Mouse (Mus musculus): ENCODE results near the gene Fbxo44. TPM values are rescaled to one million over a fixed set of nuclear protein-coding genes. Genes with fewer than 3 reads are reported as not detected.

The Fbxo44 gene
- polyA plus RNA-seq, 1 experiment: 10.6 TPM

DNA sequence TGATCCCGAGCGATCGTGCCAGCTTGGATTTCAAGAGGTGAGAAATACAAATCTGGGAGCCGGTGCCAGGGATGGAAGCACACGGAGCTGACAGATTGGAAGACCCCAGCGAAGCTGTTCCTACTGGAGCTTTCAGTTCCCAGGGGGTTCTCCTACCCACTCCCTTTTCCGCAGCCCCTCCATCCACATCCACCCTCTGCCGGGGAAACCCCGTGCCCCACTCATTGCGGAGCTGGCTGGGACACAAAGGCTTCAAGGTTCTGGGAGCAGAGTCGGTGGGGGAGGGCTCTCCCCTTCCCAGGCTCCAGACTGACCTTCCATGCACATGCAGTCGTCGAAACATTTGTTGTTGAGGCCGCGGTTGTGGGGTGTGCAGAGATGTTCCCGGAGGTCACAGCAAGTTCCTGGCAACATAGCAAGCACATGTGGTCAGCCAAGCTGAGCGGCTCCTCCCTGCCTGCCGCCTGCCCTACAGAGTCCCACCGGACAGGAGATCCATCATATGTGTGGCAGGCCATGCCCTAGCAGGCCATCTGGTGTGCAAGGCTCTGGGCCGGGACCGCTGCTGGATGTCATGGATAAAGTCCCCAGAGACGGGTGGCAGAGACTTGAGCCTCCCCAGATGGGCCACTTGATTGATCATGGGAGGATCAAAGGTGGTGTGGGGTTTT is 52.5 kb downstream of the Fbxo44 start:
- Histone ChIP-seq H3K27ac (ENCODE audit: insufficient read depth, low read length) (no peak overlapping the region), H3K4me3 (ENCODE audit: insufficient read depth, low read length) (no peak overlapping the region), H3K4me1 (ENCODE audit: control insufficient read depth, insufficient read depth, low read length) (no peaks in the 10 kb centered on the region)
- TF ChIP-seq POLR2A (IDR thresholded peaks at IDR 0.05; ENCODE audit: low read depth, low read length) (no peak), CTCF (IDR thresholded peaks at IDR 0.05; ENCODE audit: borderline replicate concordance, insufficient read depth, low read length) (no peak)

DNA sequence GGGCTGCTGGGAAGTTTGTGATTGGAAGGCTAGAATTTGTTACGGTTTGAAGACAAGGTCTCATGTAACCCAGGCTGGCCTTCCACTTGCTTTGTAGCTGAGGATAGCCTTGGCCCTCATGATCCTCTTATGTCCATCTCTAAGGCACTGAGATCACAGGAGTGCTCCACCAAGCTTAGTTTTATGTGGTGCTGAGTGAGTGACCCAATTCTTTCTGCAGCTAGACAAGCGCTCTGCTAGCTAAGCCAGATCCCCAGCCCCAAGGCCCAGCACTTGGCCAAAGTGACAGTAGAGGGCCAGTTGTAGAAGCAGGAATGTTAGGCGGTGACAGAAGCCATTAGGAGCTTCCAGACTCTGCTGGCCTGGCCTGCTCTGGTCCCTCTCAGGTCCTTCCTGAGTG is 56.1 kb downstream of the Fbxo44 start:
- no peak overlapping the region for H3K4me3 ChIP-seq (ENCODE audit: insufficient read depth, low read length)
- no peak overlapping the region for H3K27ac ChIP-seq (ENCODE audit: insufficient read depth, low read length)
- H3K4me1 ChIP-seq (ENCODE audit: control insufficient read depth, insufficient read depth, low read length): no peaks in the 10 kb centered on the region
- TF ChIP-seq POLR2A (IDR thresholded peaks at IDR 0.05; ENCODE audit: low read depth, low read length): no peak
- TF ChIP-seq CTCF (IDR thresholded peaks at IDR 0.05; ENCODE audit: borderline replicate concordance, insufficient read depth, low read length): no peak

Other genes starting within 250 kb of the Fbxo44 start
- 53.3 and 64.4 TPM in 2 replicates for gene Plod1, start 223.7 kb downstream of the Fbxo44 start, polyA plus RNA-seq (2011; ENCODE audit: insufficient read length, low read depth, missing spikeins)
- 33.0 and 36.8 TPM in 2 replicates for gene 2510039O18Rik, start 219.6 kb downstream of the Fbxo44 start, polyA plus RNA-seq (2011; ENCODE audit: insufficient read length, low read depth, missing spikeins)
- 2.5 and 6.2 TPM in 2 replicates for gene Nppb, start 174.7 kb downstream of the Fbxo44 start, polyA plus RNA-seq (2011; ENCODE audit: insufficient read length, low read depth, missing spikeins)
- gene Nppa, start 159.8 kb downstream of the Fbxo44 start, polyA plus RNA-seq (2011; ENCODE audit: insufficient read length, low read depth, missing spikeins): 1.4 TPM in 1 of 2 replicates, not detected in the other
- gene Clcn6, start 121.7 kb downstream of the Fbxo44 start, polyA plus RNA-seq (2011; ENCODE audit: insufficient read length, low read depth, missing spikeins): 11.8 and 13.2 TPM in 2 replicates
- 39.5 and 45.1 TPM in 2 replicates for gene Mthfr, start 121.4 kb downstream of the Fbxo44 start, polyA plus RNA-seq (2011; ENCODE audit: insufficient read length, low read depth, missing spikeins)
- gene Agtrap, start 72.5 kb downstream of the Fbxo44 start, polyA plus RNA-seq (2011; ENCODE audit: insufficient read length, low read depth, missing spikeins): 13.7 and 17.2 TPM in 2 replicates
- 15.5 and 30.0 TPM in 2 replicates for gene Mad2l2, start 30.1 kb downstream of the Fbxo44 start, polyA plus RNA-seq (2011; ENCODE audit: insufficient read length, low read depth, missing spikeins)
- gene Draxin, start 29.8 kb downstream of the Fbxo44 start, polyA plus RNA-seq (2011; ENCODE audit: insufficient read length, low read depth, missing spikeins): 0.12 and 0.23 TPM in 2 replicates
- gene Fbxo6, start 8.3 kb downstream of the Fbxo44 start, polyA plus RNA-seq (2011; ENCODE audit: insufficient read length, low read depth, missing spikeins): 23.2 and 30.3 TPM in 2 replicates
- gene Fbxo2, start 139 bp upstream of the Fbxo44 start, polyA plus RNA-seq (2011; ENCODE audit: insufficient read length, low read depth, missing spikeins): 3.2 and 4.0 TPM in 2 replicates
- not detected in 2 replicates for gene Disp3, start 127.5 kb upstream of the Fbxo44 start, polyA plus RNA-seq (2011; ENCODE audit: insufficient read length, low read depth, missing spikeins)

Data from embryonic fibroblast, embryonic 13.5 days (primary cell).